Mouse (Mus musculus) liver, postnatal 0 days (tissue): Measurements from ENCODE around the gene Nenf.

Source experiments
- CTCF ChIP-seq: sonication (generic); IDR thresholded peaks from 2 replicates; pipeline ENCODE4 v1.5.1; 2016; ENCODE audit warnings: antibody characterized with exemption, low read depth
- EP300 ChIP-seq: IDR thresholded peaks from 2 replicates; pipeline ENCODE4 v1.6.1; 2016; ENCODE audit warnings: antibody characterized with exemption, low read depth, mild to moderate bottlenecking

- TF ChIP-seq CTCF (peak; percentile 30; the same call in 1 of the 2 replicates), EP300 (no peak)
Measured at GRCm38 (mm10) chr1:191282319-191282718, 35.7 kb downstream of the Nenf start.
